Mouse (Mus musculus) stomach, postnatal 0 days (tissue): ENCODE measurements around the gene Frem3.

ENCODE experiments used
- CTCF ChIP-seq: IDR thresholded peaks from 2 replicates; pipeline ENCODE4 v1.5.1; 2016; ENCODE audit warnings: antibody characterized with exemption, low read depth, mild to moderate bottlenecking, moderate library complexity
- EP300 ChIP-seq: optimal IDR thresholded peaks from 2 replicates; pipeline ENCODE3; 2016; ENCODE audit warnings: antibody characterized with exemption

- 0 out of 2 replicates have a peak, but pooled peaks have one; percentile 4 for TF ChIP-seq CTCF
- no peak for TF ChIP-seq EP300
These were observed 127.7 kb downstream of the Frem3 start for GRCm38 (mm10) chr8:80738388-80739154.
